Mouse (Mus musculus): ENCODE measurements at regions not wholly inside any gene's neighbourhood (a gene's known extent, or its start where the extent isn't known, plus 50 kb on each side); places are given as distances from the start of the nearest gene placed in this dataset.

DNA sequence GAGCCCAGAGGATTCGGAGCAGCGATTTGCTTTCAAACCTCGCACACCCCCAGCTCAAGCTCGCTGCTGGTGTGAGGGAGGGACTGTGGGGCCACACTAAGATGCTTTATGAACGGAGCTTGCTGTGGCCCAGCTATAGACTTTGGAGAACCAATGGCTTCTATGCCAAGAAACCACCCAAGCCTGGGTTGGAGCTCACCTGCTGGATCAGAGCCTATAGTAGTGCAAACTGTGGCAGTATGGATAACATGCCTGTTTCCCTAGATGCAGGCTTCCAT, 142.5 kb upstream of the A230072I06Rik start:
- no peak for DNase-seq (ENCODE audit: low spot score)

DNA sequence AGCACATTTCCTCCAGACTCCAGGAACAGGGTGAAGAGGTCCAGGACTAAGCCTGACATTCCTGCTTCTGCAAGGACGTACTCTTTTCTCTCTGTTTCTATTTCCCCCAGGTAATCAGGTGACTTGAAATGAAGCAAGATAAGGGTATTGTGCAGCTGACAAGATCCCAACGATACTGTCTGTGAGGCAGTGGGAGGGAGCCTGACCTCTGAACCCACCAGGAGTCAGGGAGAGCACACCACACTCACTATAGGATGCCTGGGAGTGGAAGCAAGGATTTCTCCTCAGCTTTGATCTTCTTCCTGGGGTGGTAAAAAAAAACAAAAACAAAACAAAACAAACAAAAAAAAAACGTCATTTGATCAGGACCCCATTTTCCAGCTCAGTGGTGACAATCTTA, 141.1 kb upstream of the A230072I06Rik start:
- DNase-seq (ENCODE audit: low spot score) = no peak

DNA sequence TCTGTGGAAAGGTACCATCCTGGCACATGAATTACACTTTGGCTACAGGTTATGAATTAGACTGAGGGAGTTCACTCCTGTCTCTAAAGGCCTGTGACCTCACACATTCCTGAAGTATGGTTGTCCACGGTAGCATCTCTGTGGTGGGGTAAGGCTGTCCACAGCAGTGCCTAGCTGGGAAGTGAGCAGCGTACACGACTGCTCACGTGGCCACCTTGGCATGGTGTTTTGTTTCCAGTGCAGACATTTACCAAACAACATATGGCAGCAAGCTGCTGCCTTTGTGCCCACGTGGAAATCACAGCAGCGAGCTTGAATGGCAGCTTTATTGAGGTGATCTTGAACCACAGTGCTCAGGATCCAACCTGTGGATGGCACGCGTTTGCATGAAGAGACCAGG, 140.7 kb upstream of the A230072I06Rik start:
- DNase-seq (ENCODE audit: low spot score) = no peak

DNA sequence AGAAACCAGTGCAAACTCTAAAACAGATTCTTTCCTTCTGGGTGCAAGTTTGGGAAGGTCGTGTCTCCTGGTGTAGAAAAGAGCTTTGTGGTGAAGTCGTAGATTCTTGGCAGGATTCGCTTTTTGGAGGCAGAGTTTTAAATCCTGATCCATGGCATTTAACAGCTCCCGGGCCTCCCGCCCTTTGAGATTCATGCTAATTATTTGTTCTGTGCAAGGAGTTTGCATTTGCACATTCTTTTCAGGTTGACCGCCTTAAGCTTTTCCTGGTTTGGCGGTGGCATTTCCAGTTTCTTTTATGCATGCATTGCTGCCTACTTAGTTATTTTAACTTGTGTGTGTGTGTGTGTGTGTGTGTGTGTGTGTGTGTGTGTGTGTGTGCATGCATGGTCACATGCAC, 126.9 kb upstream of the A230072I06Rik start:
- DNase-seq (ENCODE audit: low spot score) = no peak

DNA sequence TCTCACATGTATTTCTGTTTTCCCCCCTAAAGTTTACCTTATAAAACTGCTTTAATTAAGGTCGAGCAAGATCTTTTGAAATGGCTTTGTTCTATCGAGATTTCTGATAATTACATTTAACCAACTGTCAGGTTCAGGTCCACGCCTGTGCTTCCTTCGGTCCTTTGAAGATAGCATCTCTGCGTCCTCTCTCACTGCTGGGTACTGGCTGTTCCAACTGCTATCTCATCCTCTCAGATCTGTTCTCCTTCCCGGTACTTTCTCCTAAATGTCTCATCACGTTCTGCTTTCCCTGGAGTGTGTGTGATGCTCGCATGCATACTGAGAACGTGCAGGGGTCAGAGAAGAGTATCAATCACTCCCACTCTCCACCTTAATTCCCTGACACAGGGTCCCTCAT, 125.8 kb upstream of the A230072I06Rik start:
- no peak for DNase-seq (ENCODE audit: low spot score)

DNA sequence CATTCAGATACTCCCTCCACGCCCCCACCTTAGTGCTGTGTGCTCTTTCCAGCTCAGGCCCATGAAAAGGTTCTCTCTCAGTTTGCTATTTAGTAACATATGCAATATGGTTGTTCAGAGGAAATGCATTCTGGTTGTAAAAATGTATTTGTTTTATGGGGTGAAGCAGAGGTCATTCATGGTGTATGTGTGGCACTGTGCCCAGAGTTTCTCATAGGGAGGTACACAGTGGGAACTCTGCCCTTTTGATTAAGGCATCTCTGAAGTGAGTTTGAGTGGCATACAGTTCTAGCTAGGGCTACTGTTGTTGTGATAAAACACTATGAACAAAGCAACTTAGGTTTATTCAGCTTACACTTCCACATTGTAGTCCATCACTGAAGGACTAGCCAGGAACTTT, 121.7 kb upstream of the A230072I06Rik start:
- no peak for DNase-seq (ENCODE audit: low spot score)

DNA sequence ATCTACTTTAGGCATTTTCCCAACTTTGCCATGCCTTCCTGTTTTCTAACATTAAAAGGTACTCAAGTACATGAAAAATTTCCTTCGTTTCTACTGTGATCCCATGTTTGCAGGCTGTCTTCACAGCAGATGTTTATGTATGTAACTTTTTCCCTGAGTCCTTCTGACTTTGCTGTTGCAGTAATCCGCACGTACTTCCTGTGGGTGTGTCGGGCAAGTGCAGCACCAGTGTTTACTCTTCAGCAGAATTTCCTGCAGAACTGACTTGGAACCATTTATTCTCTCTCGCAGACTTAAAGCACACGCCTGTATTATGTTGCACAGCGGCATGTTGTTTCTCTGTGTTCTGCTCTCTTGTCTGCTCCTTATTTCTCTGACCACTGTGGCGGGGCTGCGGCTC, 120.4 kb upstream of the A230072I06Rik start:
- no peak for DNase-seq (ENCODE audit: low spot score)

DNA sequence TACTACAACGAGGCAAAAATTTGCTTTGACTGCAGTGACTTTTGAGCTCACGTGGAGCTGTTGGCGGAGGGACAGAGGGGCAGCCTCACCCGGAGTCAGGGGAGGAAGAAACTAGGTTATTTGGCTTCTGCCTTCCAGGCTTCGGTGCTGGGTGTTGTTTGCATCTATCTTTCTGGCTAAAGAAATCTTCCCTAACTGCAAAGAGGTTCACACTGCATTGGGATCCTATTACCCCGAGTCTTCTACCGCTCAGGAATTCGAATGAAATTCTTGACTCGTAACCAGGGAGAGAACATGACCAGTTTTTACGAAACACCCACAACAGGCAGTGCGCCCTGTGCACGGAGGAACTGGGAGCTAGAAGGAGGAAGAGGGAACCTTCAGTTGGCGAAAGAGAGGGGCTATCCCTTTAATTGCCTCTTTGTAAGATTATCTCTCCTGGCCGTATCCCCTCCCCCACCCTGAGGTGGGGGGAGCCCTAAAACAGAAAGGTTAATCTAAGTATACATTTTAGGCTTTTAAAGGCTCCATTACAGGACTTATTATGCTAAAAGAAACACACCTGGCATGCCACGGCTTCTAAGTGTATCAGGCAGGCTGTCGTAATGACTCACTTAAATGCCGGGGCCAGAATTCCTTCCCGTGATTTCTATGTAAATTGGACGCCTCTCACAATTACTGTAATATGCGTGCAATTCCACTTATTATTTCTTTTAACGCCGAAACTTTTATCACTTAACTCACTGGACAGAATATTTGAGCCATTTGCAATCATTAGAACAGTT, 115.5 kb upstream of the A230072I06Rik start:
- DNase-seq (ENCODE audit: low spot score) = no peak

DNA sequence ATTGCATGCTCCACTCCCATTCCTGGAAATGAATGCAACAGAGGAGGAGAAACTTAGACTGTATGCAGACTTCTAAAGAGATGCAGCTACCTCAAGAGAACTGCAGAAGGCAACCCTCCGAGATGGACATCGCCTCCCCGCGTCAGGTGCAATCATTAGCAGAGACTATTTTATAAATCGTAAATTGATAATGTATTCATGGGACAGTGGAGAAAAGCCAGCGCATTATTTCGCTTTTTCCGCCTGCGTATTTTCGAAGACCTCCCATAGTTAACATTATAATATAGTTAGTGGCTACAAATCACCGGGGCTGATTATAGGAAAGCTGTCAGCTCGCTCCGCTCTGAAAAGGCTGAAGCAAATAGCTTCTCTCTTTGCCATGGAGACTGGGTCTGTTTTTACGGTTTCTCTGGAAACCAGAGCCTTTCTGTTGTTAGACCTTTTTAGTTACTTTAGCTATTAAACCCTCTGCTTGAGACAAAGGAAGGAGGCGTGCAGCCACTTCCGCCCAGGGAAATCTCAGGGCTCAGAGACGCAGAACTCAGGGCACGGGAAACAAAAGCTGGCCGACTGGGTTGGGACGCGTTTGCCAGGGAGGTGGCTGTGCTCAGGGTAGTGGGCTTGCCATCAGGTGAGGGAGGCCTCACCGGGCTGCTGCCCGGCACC, 113.0 kb upstream of the A230072I06Rik start:
- no peak for DNase-seq (ENCODE audit: low spot score)

DNA sequence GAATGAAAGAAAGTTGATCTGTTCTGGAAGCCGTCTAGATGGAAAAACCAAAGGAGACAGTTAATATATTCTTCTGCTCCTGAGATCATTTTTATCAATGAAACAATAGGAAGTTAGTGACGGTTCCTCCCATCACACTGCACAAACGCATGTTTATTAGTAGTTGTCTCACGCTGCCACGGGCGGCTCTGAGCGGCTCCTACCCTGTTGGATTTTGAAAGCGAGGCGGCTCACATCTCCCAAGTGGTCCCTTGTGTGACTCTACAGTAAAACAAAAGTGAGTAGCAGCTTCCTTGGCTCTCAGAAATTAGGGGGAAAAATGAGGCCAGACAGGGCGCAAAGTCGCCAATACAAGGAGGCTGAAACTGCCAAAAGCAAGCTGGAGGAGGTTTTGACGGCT, 106.8 kb upstream of the A230072I06Rik start:
- no peak for DNase-seq (ENCODE audit: low spot score)

DNA sequence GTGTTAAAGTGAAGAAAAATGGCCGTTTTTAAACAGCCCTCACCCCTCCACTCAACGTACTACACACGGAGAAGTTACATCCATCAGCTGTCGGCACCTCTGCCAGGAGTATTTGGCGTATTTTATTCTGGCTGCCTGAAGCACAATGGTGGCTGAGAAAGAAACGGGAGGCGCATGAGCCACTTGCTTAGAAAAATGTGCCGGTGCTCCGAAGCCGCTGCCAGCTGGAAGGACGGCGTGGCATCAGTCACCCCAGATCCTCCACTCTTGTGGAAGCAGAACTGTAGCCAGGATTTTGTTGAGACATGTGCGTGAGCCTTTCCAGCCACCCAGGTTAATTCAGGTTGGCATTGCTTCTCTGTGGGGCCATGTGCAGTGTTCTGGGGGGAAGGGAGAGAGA, 103.1 kb upstream of the A230072I06Rik start:
- no peak for DNase-seq (ENCODE audit: low spot score)

DNA sequence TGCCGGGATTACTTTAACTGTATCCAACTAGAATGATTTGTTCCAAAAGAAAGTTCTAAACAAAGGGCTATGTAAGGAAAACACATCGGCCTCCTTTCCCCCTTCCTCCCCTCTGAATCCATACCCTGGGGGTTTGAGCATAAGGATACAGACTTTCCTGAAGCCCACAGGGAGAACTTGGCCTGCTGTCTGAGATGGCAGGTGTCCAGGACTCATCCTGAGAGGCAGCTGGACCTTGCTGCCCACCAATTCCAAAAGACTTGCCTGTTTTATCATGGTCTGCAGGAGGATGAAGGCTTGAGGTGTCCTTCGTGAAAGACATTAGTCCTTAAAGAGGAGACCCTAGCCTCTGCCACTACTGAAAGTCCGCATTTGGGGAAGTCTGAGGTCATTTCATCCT, 94.0 kb upstream of the A230072I06Rik start:
- no peak for DNase-seq (ENCODE audit: low spot score)

DNA sequence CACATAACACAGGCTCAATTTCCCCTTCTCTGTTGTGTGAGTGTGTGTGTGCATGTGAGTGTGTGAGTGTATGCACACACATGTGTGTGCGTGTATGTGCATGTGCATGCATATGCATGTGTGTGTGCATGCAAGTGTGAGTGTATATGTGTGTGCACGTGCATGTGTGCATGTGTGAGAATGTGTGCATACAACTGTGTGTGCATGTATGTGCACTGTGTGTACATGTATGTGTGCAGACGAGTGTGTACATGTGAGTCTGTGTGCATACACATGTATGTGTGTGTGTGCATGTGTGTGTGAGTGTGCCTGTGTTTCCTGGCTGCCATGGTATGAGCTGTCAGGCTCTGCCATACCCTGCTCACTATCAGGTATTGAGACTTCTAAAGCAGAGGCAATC, 91.3 kb upstream of the A230072I06Rik start:
- no peak for DNase-seq (ENCODE audit: low spot score)

DNA sequence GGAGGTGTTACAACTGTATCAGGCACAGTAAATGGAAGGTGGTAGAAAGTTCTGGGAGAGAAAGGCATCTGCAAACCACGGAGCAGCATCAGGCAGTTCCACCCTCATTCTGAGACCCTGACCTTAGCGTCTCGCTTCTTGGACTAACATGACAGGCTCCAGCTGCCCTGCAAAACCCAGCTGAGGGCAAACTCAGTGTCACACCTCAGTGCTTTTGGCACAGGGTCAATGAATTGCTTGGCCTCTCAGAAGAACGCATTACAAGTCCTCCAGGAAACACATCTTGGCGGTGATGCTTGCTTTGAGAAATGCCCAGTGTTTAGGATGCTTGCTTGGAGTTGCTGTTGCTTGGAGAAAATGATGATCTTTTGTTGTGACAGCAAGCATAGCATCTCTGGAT, 90.2 kb upstream of the A230072I06Rik start:
- no peak for DNase-seq (ENCODE audit: low spot score)

DNA sequence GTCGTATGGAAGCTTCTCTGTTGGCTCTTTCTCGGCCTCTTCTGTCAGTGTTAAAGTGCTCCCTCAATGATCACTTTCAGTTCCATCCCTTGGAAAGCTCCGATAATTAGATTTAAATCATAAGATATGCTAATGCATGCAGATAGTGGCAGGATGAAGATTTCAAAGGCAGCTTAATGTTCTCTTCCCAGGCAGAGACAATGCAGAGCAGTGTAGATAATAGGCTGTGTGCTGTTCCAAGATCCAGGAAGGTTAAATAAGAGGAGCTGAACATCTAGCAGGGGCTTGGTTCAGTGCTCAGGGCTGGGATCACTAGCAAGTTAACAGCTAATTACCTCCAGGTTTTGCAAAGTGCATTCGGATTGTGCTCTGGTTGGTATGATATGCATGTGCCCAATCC, 89.7 kb upstream of the A230072I06Rik start:
- no peak for DNase-seq (ENCODE audit: low spot score)

DNA sequence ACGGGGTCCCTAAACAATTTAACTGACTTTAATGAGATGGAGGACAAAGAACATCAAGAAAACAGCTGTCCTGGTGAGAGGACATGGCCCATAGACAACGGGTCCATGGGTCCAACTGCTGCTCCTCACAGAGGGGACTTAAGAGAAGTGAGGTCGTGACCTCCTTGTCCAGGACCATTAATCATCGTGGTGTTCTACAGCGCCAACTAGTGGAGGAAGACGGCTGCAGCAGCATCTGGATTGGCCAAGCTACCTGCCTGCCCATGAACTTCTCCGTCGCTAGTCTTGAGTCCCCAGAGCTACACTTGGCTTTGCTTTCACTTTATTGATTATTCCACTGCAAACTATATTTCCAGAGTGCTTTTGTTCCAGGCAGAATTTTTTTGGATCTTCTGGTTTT, 86.6 kb upstream of the A230072I06Rik start:
- no peak for DNase-seq (ENCODE audit: low spot score)

DNA sequence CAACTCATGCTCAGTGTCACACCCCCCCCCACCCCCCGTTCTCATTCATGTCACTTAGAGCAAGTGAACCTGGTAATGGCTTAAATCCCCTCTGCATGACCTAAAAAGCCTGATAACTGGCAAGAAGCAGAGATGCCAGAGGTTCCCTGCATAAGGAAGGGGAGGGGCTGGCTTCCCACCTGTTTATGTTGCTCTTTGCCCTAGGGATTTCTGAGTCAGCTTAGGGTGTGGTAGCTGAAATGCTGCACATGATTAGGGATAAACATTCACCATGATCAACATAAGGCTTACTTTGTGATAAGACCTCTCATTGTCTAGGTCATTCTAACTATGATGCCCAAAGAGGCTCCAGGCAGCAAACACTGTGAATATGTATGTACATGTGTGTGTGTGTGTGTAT, 72.7 kb upstream of the A230072I06Rik start:
- DNase-seq (ENCODE audit: low spot score) = no peak

DNA sequence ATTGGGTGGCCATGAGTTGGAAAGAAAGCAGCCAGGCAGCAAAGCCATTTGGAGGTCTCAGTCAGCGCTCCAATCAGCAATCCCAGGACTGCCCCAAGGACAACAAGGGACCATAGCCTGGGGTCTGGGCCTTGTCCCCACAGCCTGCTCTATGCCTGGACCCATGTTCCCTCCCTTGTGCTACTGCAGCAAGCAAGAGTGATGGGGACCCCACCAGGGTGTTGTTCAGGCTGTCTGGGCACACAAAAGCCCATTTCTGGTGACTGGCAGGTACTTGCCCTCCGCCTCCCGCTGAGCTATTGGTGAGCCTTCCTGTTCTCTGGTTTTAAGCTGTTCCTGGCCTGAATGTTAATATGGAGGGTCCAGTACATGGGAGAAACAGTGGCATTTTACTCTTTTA, 71.2 kb upstream of the A230072I06Rik start:
- DNase-seq (ENCODE audit: low spot score) = no peak

DNA sequence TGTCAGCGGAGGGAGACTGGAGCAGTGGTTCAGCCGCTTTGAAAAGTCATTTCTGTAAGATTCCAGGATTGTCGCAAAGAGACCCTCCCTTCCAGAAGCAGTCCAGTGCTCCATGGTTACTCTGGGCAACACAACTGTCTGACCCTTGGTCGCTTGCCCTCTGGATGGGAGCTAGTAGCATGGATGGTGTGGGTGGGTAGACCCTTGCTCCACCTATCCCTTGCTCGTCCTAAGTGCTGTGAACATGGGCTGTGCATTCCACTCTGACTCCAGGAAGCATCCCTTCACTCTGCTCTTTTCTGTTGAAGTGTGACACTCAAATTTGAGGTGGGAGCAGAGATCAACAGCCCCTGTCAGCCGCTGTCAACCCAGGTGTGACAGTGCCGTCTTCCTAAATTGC, 64.8 kb upstream of the A230072I06Rik start:
- DNase-seq (ENCODE audit: low spot score) = no peak

DNA sequence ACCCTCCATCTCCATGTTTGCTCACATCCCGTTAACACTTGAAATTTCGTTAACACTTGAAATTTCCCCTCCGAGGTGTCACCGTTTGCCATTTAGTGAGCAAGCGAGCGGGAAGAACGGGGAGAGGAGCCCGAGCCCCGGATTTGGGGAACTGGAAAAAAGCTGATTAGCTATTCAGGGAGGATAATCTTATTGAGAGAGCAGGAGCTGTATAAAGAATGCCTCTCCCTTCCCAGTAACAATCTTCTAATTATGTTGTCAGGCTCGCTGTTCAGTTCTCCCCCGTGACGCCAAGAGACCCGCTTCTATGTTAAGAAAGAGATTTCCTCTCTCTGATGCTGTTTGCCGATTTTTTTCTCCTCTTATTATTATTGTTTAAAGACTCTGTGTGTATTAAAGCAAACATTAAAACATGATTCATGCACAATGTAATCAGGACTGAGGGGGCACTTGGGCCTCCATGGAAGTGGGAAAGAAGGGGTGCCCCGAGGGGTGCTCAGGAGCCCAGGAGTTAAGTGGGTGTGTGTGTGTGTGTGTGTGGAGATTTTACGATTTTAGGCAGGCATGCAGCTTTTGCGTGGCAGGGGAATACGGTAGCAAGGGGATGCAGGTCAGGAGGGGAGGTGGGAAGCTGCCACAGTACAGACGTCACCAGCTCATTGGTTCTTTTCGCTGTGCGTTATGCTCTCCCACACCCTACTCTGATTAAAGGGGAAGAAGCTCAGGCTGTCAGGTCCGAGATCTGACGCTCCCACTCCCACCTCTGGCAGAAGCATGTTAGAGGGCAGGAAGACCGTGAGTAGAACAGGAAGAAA, 64.2 kb upstream of the A230072I06Rik start:
- DNase-seq (ENCODE audit: low spot score) = no peak

DNA sequence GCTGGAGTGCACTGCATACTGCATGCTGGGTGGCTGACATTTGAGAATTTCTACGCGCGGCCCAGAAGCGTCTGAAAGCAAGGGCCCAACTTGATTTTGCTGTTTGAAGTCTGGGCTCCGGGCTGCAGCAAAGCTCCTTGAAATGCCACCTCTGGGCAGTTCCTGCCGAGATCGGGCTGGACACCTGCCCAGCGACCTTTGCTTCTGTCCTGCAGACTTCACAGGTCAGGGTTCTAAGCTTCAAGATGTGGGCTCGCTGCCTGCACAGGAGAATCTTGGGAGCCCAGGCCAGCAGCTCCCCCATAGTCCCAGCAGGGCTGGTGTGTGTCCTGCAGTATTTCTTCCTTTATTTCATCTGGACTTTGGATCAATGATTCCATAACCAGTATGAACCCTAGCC, 57.1 kb upstream of the A230072I06Rik start:
- DNase-seq (ENCODE audit: low spot score) = no peak

DNA sequence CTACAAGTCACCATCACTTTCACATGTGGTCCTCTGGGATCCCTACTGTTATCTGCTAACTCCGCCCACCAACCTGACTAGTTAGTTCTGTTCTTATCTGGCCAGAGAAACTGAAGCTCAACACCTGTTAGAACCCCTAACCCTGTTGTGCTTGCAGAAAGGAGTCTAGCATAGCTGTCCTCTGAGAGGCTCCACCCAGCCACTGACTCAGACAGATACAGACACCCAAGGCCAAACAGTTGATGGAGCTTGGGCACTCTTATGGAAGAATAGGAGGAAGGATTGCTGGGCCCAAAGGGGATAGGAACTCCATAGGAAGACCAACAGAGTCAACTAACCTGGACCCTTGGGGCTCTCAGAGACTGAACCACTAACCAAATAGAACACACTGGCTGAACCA, 55.2 kb upstream of the A230072I06Rik start:
- DNase-seq (ENCODE audit: low spot score) = no peak

Data from heart, adult 8-10 months (tissue).